Mouse (Mus musculus) adrenal gland, postnatal 25 days (tissue): Measurements from ENCODE around the gene Acad11. TPM values are rescaled to one million over a fixed set of nuclear protein-coding genes. Genes with fewer than 3 reads are reported as not detected.

Experiments
- DNase-seq: peaks from one replicate; pipeline ENCODE4 v3.0.0; 2021; ENCODE audit warnings: mixed read lengths
- total RNA-seq: library from RNA; stranded (reverse); gene quantifications from 2 replicates; pipeline ENCODE4 v1.2.3, GENCODE M21; 2021

Acad11 gene
- total RNA-seq, 1 experiment from 2014 or later: 66.5 TPM

- DNase-seq: no peak
These were observed 83.5 kb downstream of the Acad11 start for GRCm38 (mm10) chr9:104146683-104147082.

- no peak for DNase-seq
These were observed 85.8 kb downstream of the Acad11 start for GRCm38 (mm10) chr9:104148969-104149368.

- no peak for DNase-seq
These were observed 88.9 kb downstream of the Acad11 start for GRCm38 (mm10) chr9:104152121-104152520.

- no peak for DNase-seq
These were observed 92.0 kb downstream of the Acad11 start for GRCm38 (mm10) chr9:104155100-104155715.

GRCm38 (mm10) chr9:104156506-104156905 lies 93.3 kb downstream of the Acad11 start:
- DNase-seq: no peak

- DNase-seq: no peak
These were observed 94.1 kb downstream of the Acad11 start for GRCm38 (mm10) chr9:104157291-104157690.

GRCm38 (mm10) chr9:104161117-104161516 lies 97.9 kb downstream of the Acad11 start:
- no peak for DNase-seq

GRCm38 (mm10) chr9:104164194-104164593 lies 101.0 kb downstream of the Acad11 start:
- no peak for DNase-seq

GRCm38 (mm10) chr9:104165926-104166325 lies 102.7 kb downstream of the Acad11 start:
- DNase-seq: no peak

GRCm38 (mm10) chr9:104169986-104170385 lies 106.8 kb downstream of the Acad11 start:
- no peak for DNase-seq

GRCm38 (mm10) chr9:104171651-104172050 lies 108.5 kb downstream of the Acad11 start:
- no peak for DNase-seq

GRCm38 (mm10) chr9:104172342-104172741 lies 109.2 kb downstream of the Acad11 start:
- no peak for DNase-seq

Other genes with a start within 250 kb of the Acad11 start
- 5.6 and 7.8 TPM in 2 replicates for gene Nphp3, start 60.8 kb upstream of the Acad11 start, total RNA-seq
- gene Gm28305, start 22.7 kb upstream of the Acad11 start, total RNA-seq: not detected in 2 replicates
- 42.2 and 45.8 TPM in 2 replicates for gene Uba5, start 243 bp upstream of the Acad11 start, total RNA-seq
- 0.18 TPM in 1 of 2 replicates, not detected in the other for gene Ackr4, start 63.6 kb downstream of the Acad11 start, total RNA-seq
- gene Dnajc13, start 199.6 kb downstream of the Acad11 start, total RNA-seq: 40.5 and 49.8 TPM in 2 replicates